In the genomic region with DNA sequence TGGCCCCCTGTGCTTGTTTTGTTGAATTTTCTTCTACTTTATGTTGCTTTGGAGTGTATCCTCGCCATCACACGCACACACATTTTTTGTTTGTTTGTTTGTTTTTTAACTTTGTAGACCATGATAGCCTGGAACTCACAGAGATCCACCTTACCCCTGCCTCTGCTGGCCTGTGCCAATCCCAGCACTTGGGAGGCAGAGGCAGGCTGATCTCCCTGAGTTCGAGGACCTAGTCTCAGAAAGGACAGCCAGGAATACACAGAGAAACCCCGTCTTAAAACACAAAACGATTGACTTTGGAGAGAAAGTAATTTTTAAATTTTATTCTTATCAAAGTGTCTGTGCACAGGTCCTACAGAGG, we compare ENCODE assay signal across 8 mouse cellular contexts. TPM values are rescaled to one million over a fixed set of nuclear protein-coding genes. Genes with fewer than 3 reads are reported as not detected.
DNase-seq lines count a peak whose midpoint lies in the region; ATAC-seq and TF ChIP-seq lines count a peak whose summit lies in the region.

No protein-coding gene starts in this region.

- no peak for DNase-seq in testis, postnatal 14 days (ENCODE audit: low spot score)
- no peak for DNase-seq in thymus, postnatal 25 days
- DNase-seq in gastrocnemius, postnatal 36 days = no peak
- DNase-seq in embryo, embryonic 11 days = no peak
- no peak for DNase-seq in testis, postnatal 10 days (ENCODE audit: low spot score)

- H3K9me3 ChIP-seq in forebrain, embryonic 16.5 days (ENCODE audit: control insufficient read depth, low read length) = no peaks in the 10 kb centered on the region
- no peaks in the 10 kb centered on the region for H3K9me3 ChIP-seq in liver, embryonic 15.5 days (replicated peaks)

- H3K4me1 ChIP-seq in testis, adult 2 months (ENCODE audit: control insufficient read depth, insufficient read depth, low read length) = peaks cover 7% of the 10 kb centered on the region
- peaks cover 19% of the 10 kb centered on the region for H3K4me1 ChIP-seq in forebrain, embryonic 16.5 days (replicated peaks; ENCODE audit: control insufficient read depth, insufficient read depth, low read length)
- peaks cover 30% of the 10 kb centered on the region for H3K4me1 ChIP-seq in liver, embryonic 15.5 days (replicated peaks)

- no peaks in the 10 kb centered on the region; the same call in none of the 2 replicates for H3K36me3 ChIP-seq in testis, adult 2 months (ENCODE audit: control insufficient read depth, insufficient read depth, low read length)
- H3K36me3 ChIP-seq in forebrain, embryonic 16.5 days (ENCODE audit: control insufficient read depth, insufficient read depth) = peaks cover 14% of the 10 kb centered on the region
- peaks cover 20% of the 10 kb centered on the region for H3K36me3 ChIP-seq in liver, embryonic 15.5 days (replicated peaks)

- no peak for TF ChIP-seq CTCF in testis, adult 2 months (IDR thresholded peaks at IDR 0.05; ENCODE audit: control insufficient read depth, insufficient read depth, insufficient replicate concordance, low read depth, low read length)

- H3K4me2 ChIP-seq in forebrain, embryonic 16.5 days (ENCODE audit: low read length) = peak overlapping the region; percentile 26
- peak overlapping the region; percentile 97 for H3K4me2 ChIP-seq in liver, embryonic 15.5 days

- peak overlapping the region; percentile 91 for H3K4me3 ChIP-seq in testis, adult 2 months (ENCODE audit: control insufficient read depth, low read depth, low read length)
- peak overlapping the region; percentile 89 for H3K4me3 ChIP-seq in forebrain, embryonic 16.5 days (replicated peaks; ENCODE audit: low read length)
- H3K4me3 ChIP-seq in liver, embryonic 15.5 days (replicated peaks) = peak overlapping the region; percentile 96

- H3K27me3 ChIP-seq in testis, adult 2 months (ENCODE audit: control insufficient read depth, insufficient read depth, low read length) = no peaks in the 10 kb centered on the region
- H3K27me3 ChIP-seq in forebrain, embryonic 16.5 days (replicated peaks; ENCODE audit: control insufficient read depth, insufficient read depth, low read length) = no peaks in the 10 kb centered on the region
- no peaks in the 10 kb centered on the region for H3K27me3 ChIP-seq in liver, embryonic 15.5 days

- peak overlapping the region; percentile 83 for H3K27ac ChIP-seq in testis, adult 2 months (ENCODE audit: control insufficient read depth, insufficient read depth, low read depth, low read length)
- H3K27ac ChIP-seq in forebrain, embryonic 16.5 days (ENCODE audit: low read length) = no peak overlapping the region
- peak overlapping the region; percentile 21; the same call in 1 of the 2 replicates for H3K27ac ChIP-seq in liver, embryonic 15.5 days (replicated peaks)

- intact Hi-C loops in gastrocnemius, postnatal 36 days (cut with DNase I) = loop anchor here (2.0 to 5.0 kb wide), 2 partner anchors 46 to 111 kb away; no protein-coding TSS in a partner anchor

- no peak for ATAC-seq in forebrain, embryonic 16.5 days
- ATAC-seq in liver, embryonic 15.5 days (ENCODE audit: insufficient read depth) = peak; percentile 53

- no peak overlapping the region for H3K9ac ChIP-seq in forebrain, embryonic 16.5 days (replicated peaks; ENCODE audit: low read depth, low read length)
- H3K9ac ChIP-seq in liver, embryonic 15.5 days = peak overlapping the region; percentile 95; the same call in 1 of the 2 replicates

- TF ChIP-seq POLR2A in testis, adult 2 months (IDR thresholded peaks at IDR 0.05; ENCODE audit: control insufficient read depth, low read depth, low read length) = no peak

- 38% methylated on average over 5 of the region's 5 CpGs for WGBS in forebrain, embryonic 16.5 days
- WGBS in liver, embryonic 15.5 days (ENCODE audit: insufficient replicate concordance) = 24% methylated on average over 5 of the region's 5 CpGs

RNA-seq across cellular contexts. Expression of a gene that starts 0.4 kb away (rescaled TPM):
- 10.2 and 11.2 TPM in 2 replicates for polyA plus RNA-seq in testis, adult 2 months (2012; rRNA removed)
- polyA plus RNA-seq in forebrain, embryonic 16.5 days (2015; fragmentation: Nextera tagmentation; extraction: Ambion mirVana) = 14.3 and 17.4 TPM in 2 replicates
- polyA plus RNA-seq in liver, embryonic 15.5 days (2015; fragmentation: Nextera tagmentation; extraction: Ambion mirVana) = 1.6 and 2.2 TPM in 2 replicates
- 1 to 10 TPM; 3.3 to 3.7 TPM for total RNA-seq in gastrocnemius, postnatal 36 days (2021)

RNA-seq across cellular contexts. Expression of a gene that starts 31.2 kb away (rescaled TPM):
- polyA plus RNA-seq in testis, adult 2 months (2012; rRNA removed) = 422 and 444 TPM in 2 replicates
- polyA plus RNA-seq in forebrain, embryonic 16.5 days (2015; fragmentation: Nextera tagmentation; extraction: Ambion mirVana) = 0.62 and 0.80 TPM in 2 replicates
- polyA plus RNA-seq in liver, embryonic 15.5 days (2015; fragmentation: Nextera tagmentation; extraction: Ambion mirVana) = 0.06 and 0.14 TPM in 2 replicates
- under 1 TPM; 0.22 to 0.26 TPM for total RNA-seq in gastrocnemius, postnatal 36 days (2021)

RNA-seq across cellular contexts. Expression of a gene that starts 31.3 kb away (rescaled TPM):
- 145 and 152 TPM in 2 replicates for polyA plus RNA-seq in testis, adult 2 months (2012; rRNA removed)
- 104 and 120 TPM in 2 replicates for polyA plus RNA-seq in forebrain, embryonic 16.5 days (2015; fragmentation: Nextera tagmentation; extraction: Ambion mirVana)
- polyA plus RNA-seq in liver, embryonic 15.5 days (2015; fragmentation: Nextera tagmentation; extraction: Ambion mirVana) = 16.5 and 17.7 TPM in 2 replicates
- 1 to 10 TPM; 7.5 to 8.1 TPM for total RNA-seq in gastrocnemius, postnatal 36 days (2021)

RNA-seq across cellular contexts. Expression of a gene that starts 54.9 kb away (rescaled TPM):
- 24.7 and 30.4 TPM in 2 replicates for polyA plus RNA-seq in testis, adult 2 months (2012; rRNA removed)
- polyA plus RNA-seq in forebrain, embryonic 16.5 days (2015; fragmentation: Nextera tagmentation; extraction: Ambion mirVana) = 242 and 248 TPM in 2 replicates
- 103 and 111 TPM in 2 replicates for polyA plus RNA-seq in liver, embryonic 15.5 days (2015; fragmentation: Nextera tagmentation; extraction: Ambion mirVana)
- total RNA-seq in gastrocnemius, postnatal 36 days (2021) = 10 to 100 TPM; 10.4 to 13.6 TPM

RNA-seq across cellular contexts. Expression of a gene that starts 57.4 kb away (rescaled TPM):
- 6.6 and 7.7 TPM in 2 replicates for polyA plus RNA-seq in testis, adult 2 months (2012; rRNA removed)
- 18.4 and 25.6 TPM in 2 replicates for polyA plus RNA-seq in forebrain, embryonic 16.5 days (2015; fragmentation: Nextera tagmentation; extraction: Ambion mirVana)
- polyA plus RNA-seq in liver, embryonic 15.5 days (2015; fragmentation: Nextera tagmentation; extraction: Ambion mirVana) = 7.8 and 8.5 TPM in 2 replicates
- 1 to 10 TPM; 5.1 to 6.5 TPM for total RNA-seq in gastrocnemius, postnatal 36 days (2021)

Comparison
In these comparisons a context has a peak if more than half of its experiments do, and no peak if none do; other contexts are left out.
1. RNA of a gene that starts 31.2 kb away (polyA plus RNA-seq): 422 to 444 TPM in testis, adult 2 months; 0.62 to 0.80 TPM in forebrain, embryonic 16.5 days and 0.06 to 0.14 TPM in liver, embryonic 15.5 days; every median in the first group is over 100 times any median in the second.
2. Peak in every context shown above with its lines, with median percentiles within 50 percentile points of each other: H3K4me3 ChIP-seq.